Mouse (Mus musculus) monocyte, adult 5-6 weeks (primary cell): ENCODE results near the gene Klhl21. TPM values are rescaled to one million over a fixed set of nuclear protein-coding genes. Genes with fewer than 3 reads are reported as not detected.

Source experiments
- ATAC-seq: fragments of 153-309, 156-312 bp; replicated peaks from 2 replicates; pipeline ENCODE4 v1.8.0; 2017; ENCODE audit warnings: mild to moderate bottlenecking; ENCODE audit not compliant: low TSS enrichment, insufficient number of reproducible peaks, severe bottlenecking, poor library complexity, low FRiP score
- total RNA-seq: library from RNA; stranded (forward); fragments of 200-1000, 200-491, 200-594 nt; gene quantifications from 3 replicates; pipeline ENCODE4 v1.2.3, GENCODE M21; 2017

Gene Klhl21
- total RNA-seq, 1 experiment from 2014 or later = 7.1 TPM

DNA sequence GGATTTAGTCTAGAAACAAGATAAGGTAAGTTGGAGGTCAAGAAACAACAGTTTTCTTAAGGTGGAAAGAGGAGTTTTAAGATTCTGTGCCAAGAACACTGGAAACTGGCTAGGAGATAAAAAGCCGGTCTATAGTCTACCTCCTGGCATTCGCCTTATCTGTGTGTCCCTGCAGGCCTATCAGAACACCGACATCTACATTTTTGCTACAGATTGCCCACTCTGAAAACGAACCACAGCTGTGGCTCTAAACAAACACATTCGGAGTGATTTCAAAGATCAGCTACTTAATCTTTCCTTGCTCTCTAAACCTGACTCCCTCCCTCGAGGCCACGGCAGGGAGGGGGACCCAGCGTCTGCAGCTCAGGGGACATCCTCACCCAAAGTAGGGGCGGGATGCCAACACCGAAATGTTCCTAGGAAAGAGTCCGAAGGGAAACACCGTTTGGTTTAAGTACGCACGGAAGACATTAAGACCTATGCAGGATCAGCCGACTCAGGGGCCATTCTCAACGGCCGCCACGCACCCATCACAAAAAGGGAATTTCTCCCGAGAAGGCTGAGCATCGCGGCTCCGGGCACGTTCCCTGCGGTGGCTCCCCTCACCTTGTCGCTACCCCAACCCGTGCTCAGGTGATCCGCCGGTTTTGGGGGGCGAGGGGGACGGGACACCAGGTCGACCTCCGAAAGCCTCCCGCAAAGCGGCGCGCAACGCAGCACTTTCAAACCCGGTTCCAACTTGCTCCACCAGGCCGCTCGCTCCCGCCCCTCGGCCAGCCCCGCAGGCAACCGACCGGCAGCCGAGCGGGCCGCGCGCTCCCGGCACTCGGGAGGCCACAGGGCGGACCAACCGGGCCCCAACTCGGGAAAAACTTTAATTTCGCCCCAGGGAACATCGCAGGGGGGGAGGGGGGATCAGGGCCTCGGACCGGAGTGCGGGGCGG is 14.1 kb upstream of the Klhl21 start:
- ATAC-seq = no peak

DNA sequence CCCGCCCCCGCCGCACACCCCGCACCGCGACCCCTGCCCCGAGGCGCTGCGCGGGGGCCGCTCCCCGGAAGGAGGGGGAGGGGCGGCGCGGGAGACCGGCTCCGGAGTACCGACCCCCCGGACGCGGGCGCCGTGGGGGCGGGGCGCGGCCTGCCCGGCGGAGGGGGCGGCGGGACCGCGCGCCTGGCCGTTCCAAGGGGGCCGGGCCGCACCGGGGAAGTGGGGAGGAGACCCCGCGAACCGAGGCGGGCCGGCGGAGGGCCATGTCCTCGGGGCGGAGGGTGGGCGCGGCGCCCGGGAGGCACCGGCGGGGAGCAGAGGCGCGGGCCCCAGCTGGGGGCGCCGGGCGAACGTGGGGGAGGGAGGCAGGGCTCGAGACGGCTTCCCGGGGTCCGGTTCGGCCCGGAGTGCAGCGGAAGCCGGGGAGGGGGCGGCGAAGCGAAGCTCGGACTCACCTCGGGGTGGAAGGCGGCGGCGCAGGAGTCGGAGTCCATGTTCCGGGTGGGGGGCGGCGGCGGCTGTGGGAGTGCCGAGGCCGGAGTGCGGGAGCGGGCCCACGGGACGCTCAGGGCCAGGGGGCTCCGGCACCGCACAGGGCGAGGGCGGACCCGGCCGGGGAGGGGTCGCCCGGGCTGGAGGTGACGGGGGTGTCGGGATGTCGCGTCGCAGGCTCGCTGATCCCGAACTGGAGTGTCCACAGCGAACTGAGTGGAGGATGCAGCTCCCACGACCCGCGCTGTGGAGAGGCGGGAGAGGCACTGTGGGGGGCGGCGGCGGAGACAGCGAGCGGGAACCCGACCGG is 13.0 kb upstream of the Klhl21 start:
- no peak for ATAC-seq

DNA sequence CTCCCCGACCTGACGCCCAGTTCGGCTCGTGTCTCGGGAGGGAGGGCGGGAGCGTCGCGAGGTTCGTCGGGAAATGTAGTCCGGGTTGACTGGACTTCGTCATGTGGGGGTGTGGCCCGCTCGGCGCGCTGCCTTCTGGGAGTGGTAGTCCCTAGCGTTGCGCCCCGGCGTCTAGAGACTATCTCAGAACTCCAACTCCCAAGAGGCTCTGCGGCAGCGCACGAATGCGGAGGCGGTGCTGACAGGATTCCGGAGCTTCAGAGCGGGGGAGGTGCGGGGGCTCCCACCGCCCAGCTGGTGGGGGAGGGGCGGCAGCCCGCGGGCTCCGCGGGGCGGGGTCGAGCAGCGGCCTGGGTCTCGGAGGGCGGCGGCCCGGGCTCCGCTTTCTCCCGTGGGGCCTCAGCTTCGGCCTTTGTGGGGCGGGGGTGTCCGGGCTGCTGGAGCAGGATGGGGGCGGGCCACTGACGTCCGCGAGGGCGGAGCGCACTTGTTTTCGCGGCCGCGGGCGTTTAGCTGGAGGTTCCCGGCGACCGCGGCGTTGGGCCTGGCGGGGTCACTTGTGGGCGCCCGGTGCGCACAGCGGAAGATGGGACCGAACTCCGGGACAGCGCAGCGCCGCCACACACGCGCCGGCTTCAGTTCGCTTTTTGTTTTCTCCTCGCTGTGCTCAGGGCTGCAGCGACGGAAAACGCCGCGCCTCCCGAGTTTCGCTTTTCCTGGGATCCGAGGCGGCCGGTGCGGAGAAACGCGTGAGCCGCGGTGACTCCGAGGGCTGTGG is 12.2 kb upstream of the Klhl21 start, which contains the start of gene Phf13:
TSS of gene Phf13 (minus strand) at position 86 of the 778 bp plus-strand sequence.
- ATAC-seq = peak; percentile 97

DNA sequence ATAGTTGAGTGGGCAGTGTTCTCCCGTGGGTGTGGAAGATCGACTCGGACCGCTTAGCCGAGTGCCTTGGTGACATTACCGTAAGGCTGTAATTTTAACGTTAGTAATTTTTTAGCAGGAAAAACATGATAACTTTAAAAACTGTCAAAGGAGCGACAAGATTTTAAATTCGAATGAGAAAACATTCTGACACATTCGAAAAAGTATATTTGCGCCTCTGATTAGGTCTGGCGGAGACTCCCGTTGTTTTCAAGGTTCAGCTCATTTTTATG is 11.7 kb upstream of the Klhl21 start:
- no peak for ATAC-seq

DNA sequence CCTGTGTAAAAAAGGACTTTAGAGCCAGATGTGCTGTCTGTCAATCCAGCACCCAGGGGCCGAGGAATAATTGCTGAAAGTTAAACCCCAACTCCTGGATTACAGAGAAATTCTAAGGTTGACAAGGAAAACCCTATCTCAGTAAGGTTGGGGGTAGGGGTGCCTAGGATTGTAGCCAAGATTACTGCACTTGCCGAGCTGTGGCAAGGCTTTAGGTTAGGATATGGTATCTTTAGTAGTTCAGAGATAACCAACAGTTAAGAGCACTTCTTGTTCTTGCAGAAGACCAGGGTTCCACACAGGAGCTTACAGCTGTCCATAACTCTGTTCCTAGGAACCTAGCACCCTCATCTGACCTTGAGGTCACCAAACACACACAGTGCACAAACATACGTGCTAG is 10.9 kb upstream of the Klhl21 start:
- no peak for ATAC-seq

DNA sequence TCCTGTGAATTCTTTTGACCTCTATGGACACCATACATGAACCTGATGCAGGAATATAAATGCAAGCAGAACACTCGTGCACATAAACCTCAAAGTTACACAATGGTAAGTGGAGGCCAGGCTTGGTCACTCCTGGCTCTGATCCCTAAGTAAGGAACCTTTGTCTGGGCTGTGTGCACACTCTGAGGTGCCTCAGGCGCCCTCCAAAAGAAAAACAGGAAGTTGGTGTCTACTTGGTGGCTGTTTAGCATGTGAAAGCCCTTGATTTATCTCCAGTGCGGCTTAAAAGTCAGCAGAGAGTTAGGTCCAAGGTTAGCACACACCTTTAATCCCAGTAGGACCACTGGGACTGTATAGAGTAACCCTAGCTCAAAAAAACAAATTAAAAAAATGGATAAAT is 9.1 kb upstream of the Klhl21 start:
- ATAC-seq = peak; percentile 21; the same call in 1 of the 2 replicates

DNA sequence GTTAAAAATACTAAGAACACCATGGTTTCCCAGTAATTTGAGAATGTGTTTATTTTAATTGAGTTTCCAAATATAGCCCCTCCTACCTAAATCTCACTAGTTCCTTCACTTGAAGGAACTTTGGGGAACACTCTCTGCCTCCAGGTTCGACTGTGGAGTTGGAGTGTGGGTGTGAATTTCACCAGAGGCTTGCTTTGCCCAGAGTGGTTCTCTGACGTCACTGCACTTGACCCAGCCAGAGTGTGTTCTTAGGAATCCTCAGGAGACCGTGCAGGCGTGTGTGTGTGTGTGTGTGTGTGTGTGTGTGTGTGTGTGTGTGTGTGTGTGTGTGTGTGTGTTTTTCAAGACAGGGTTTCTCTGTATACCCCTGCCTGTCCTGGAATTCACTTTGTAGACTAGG is 7.7 kb upstream of the Klhl21 start:
- ATAC-seq = no peak

DNA sequence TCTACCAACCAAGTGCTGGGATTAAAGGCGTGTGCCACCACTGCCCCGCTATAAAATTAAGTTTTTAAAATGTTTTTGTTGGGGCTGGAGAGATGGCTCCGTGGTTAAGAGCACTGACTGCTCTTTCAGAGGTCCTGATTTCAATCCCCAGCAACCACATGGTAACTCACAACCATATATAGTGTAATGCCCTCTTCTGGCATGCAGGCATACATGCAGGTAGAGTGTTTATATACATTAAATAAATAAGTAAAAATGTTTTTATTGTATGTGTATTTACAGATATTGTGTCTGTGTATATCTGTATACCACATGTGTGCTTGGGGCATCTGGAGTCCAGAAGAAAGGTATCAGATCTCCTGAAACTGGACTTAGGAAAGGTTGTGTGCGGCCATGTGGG is 7.3 kb upstream of the Klhl21 start:
- ATAC-seq = no peak

DNA sequence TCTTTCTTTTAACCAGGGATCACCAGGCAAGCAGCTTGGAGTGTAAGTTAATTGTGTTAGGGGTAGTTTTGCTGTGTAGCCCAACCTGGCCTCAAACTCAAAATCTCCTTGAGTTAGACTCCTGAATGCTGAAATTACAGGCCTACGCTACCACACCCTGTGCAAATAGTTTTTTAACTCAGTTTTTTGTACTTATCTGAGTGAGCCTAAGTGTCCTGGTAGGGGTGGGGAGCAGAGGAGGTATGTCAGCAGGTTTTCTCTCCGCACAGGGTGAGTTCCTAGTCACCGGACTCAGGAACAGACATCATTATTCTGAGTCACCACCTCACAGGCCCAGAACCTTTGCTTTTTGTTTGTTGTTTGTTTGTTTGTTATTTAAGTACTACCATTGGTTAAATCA is 6.5 kb upstream of the Klhl21 start:
- no peak for ATAC-seq

DNA sequence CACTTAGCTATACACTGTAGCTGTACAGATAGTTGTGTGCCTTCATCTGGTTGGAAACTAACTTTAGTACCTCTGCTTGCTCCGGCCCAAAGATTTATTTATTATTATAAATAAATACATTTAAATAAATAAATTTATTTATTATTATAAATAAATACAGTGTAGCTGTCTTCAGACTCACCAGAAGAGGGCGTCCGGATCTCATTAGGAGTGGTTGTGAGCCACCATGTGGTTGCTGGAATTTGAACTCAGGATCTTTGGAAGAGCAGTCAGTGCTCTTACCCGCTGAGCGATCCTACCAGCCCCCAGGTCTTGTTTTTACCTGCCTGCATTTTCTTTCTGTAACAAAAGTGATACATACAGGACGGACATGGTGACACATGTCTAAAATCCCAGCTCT is 2.5 kb upstream of the Klhl21 start:
- no peak for ATAC-seq

DNA sequence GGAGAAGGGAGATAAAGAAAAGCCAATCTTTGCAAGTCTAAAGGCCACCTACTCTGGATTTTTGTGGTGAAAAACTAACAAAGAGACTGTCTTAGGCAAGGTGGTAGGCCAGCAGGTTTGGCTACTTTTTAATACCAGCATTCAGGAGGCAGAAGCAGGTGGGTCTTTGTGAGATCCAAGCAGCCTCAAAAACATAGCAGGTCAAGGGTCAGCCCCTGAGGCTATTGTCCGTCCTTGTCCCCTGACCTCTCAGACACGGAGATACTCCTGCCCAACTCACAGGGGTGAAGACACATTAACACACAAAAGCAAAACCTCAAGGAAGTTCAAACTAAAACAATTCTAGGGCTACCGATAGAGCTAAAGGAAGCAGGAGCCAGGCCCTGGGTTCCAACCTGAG is 1.8 kb upstream of the Klhl21 start:
- no peak for ATAC-seq

DNA sequence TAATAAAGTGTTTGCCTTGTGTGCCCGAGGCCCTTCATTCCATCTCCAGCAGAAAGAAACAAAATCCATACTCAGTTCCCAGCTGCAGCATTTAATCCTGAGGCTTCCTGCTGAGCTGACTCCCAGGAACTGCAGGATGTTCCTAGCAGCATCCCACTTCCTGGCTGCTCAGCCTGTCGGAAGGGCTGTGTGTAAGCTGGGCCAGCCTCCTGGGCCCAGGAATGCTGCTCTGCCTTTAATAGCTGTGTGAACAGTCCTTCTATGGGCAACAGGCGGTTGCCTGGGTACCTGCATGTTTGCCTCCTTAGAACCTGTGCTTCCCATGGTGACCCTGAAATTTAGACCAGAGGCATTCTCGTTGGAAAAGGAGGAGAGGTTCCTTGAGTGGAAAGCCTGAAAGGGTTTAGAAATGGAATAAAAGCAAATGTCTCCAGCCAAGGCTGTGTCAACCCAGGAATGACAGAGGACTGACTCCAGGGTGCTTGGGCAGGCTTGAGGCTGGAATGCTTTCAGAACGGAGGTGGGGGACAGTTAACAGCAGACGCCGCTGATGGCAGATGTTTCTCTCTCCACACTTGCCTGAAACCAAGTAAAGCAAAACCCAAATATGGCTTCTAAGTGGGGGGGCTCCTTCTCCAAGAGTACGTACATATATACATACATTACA is 989 bp upstream of the Klhl21 start:
- ATAC-seq = no peak

DNA sequence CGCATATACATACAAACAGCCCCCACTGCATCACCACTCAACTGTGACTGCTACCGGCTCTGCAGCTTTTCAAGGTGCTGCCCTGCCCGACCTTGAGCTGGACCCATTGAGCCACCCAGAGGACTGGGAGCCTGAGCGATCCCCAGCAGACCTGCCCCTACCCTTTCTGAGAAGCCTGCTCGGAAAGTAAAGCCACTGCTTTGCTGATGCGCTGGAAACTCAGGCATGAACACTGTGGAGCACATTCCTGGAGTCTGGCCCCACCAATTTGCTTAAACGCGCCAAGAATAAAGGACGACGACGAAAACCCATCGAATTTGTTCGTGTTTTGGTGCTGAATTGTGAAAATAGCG is 479 bp upstream of the Klhl21 start:
- ATAC-seq = no peak

DNA sequence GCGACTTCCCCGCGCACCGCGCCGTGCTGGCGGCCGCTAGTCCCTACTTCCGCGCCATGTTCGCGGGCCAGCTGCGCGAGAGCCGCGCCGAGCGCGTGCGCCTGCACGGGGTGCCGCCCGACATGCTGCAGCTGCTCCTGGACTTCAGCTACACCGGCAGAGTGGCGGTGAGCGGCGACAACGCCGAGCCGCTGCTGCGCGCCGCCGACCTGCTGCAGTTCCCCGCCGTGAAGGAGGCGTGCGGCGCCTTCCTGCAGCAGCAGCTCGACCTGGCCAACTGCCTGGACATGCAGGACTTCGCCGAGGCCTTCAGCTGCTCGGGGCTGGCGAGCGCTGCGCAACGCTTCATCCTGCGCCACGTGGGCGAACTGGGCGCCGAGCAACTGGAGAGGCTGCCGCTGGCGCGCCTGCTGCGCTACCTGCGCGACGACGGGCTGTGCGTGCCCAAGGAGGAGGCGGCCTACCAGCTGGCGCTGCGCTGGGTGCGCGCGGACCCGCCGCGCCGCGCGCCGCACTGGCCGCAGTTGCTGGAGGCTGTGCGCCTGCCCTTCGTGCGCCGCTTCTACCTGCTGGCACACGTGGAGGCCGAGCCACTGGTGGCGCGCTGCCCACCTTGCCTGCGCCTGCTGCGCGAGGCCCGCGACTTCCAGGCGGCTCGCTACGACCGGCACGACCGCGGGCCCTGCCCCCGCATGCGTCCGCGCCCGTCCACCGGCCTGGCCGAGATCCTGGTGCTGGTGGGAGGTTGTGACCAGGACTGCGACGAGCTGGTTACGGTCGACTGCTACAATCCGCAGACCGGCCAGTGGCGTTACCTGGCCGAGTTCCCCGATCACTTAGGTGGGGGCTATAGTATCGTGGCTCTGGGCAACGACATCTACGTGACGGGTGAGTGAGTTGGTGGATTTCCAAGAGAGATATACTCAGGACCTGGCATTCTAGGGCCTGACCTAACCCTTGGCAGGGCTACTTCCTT is 761 bp downstream of the Klhl21 start:
- ATAC-seq = no peak

DNA sequence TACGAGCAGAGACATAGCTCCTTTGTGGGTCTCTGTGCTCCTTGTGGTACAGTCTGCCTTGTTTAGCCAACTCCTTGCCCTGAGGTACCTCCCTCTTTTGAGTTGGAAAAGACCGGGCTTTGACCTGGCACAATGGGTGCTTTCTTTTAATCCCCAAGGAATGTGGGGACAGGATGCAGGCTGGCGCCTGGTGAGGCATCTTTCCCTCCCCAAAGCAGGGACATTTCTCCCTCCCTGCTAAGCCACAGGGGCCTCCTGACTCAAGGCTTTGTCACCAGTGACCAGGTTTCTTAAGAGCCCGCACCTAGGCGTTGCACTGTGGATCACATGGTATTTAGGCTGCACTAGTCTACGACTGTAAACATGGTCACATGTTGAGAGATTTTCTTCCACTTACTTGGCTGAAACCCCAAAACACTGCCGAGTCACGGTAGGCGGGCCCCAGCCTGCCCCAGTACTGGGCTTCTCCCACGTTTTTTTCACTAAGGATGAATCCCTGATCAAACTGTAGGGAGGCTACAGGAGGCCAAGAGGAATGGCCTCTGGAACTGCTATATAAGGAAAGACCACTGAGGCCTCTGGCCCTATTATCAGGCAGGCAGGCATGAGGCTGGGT is 1.6 kb downstream of the Klhl21 start:
- ATAC-seq = peak; percentile 28; the same call in 1 of the 2 replicates

DNA sequence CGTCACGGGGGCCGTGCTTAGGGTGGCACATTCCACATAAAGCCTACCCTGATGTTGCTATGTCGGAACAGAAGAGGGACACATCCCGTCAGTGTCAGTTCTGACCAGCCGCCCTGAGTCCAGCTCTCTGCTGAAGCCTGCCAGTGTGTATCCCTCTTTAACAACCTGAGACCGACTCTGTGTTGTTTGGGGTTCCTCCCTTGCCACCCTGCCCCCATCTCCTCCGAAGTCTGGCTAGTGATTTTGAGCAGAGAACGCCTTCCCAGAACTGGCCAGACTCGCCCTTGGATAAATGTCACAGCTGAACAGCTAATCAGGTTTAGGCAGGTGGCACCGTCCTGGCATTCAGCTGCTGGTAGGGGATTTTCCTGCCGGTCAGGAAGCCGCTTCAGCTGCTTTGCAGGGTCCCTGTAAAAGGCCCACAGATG is 2.1 kb downstream of the Klhl21 start:
- ATAC-seq = no peak

DNA sequence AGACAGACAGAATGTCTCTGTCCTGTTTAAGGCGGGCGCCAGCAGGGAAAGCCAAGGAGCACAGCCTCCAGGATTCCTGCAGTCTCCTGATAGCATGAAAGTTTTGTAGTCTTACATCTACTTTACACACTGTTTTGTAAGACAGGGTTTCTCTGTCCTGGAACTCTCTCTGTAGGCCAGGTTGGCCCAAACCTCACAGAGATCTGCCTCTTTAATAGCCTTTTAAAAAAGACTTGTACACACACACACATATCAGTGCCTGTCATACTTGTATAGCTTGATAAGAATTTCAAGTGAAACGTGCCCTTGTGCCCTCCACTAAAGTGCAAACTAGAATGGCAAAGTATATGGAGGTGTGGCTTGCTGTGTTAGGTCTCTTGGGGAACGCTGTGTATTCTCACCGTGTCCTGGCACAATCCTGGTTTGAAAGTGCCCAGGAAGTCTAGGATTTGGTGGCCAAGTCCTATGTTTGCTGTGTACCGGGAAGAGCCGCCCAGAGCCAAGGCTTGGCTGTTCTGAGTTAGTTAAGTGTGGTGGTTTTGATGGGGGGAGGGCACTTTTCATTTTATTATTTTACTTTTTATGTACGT is 2.7 kb downstream of the Klhl21 start:
- ATAC-seq = no peak
